Comparison of ENCODE assay signal across 18 mouse cellular contexts in the genomic region with DNA sequence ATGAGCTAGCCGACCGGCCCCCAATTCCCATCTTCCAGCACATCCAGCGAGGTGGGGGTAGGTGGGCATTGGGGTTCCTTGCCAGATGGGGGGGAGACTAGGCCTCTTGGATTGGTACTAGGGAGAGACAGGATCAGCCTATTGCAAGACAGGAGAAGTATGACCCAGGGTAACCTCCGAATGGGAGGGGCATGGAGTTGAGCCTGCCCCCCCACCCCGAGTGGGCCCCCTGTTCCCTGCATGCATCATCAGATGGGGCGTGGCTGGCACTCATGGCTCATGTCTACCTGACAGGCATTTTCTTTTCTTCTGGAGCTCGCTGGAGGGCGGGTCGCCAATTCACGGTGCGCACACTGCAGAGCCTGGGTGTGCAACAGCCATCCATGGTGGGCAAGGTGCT. TPM values are rescaled to one million over a fixed set of nuclear protein-coding genes. Genes with fewer than 3 reads are reported as not detected.
"Had no signal": no experiment of that assay in that cellular context is flagged by ENCODE, and none has a peak within 500 bp of the region (broad histone marks: within the 10 kb centered on the region; RNA-seq: fewer than 3 reads in every experiment).

No protein-coding gene starts in this region.

- H3K27ac ChIP-seq: limb, embryonic 12.5 days; liver, embryonic 12.5 days; midbrain, embryonic 10.5 days; neural tube, embryonic 15.5 days had no signal

- H3K36me3 ChIP-seq: limb, embryonic 12.5 days; liver, embryonic 12.5 days; neural tube, embryonic 15.5 days had no signal

- H3K9ac ChIP-seq: limb, embryonic 12.5 days; liver, embryonic 12.5 days; lung, embryonic 14.5 days; neural tube, embryonic 15.5 days had no signal

- H3K9me3 ChIP-seq: limb, embryonic 12.5 days; liver, embryonic 12.5 days; midbrain, embryonic 10.5 days; neural tube, embryonic 15.5 days had no signal

- DNase-seq: kidney, adult 18-20 months; kidney, postnatal 25 days; midbrain, embryonic 14.5 days; right cerebral cortex, adult 18-20 months; right cerebral cortex, postnatal 25 days; thymus, adult 18-20 months had no signal

- H3K4me3 ChIP-seq: limb, embryonic 12.5 days; liver, embryonic 12.5 days; midbrain, embryonic 10.5 days; myocyte; neural tube, embryonic 15.5 days had no signal

- H3K4me2 ChIP-seq: limb, embryonic 12.5 days; liver, embryonic 12.5 days; lung, embryonic 14.5 days; neural tube, embryonic 15.5 days had no signal

- ATAC-seq: liver, embryonic 12.5 days had no signal

RNA-seq across cellular contexts. Expression of gene Cyp2w1, which starts 1.5 kb away (rescaled TPM):
- total RNA-seq: layer of hippocampus, postnatal 25 days; left cerebral cortex, adult 8-10 months; left cerebral cortex, postnatal 25 days; megakaryocyte, adult 5-6 weeks had no signal
- polyA plus RNA-seq: kidney, embryonic 16.5 days; liver, embryonic 12.5 days; lung, embryonic 14.5 days; midbrain, embryonic 10.5 days; midbrain, embryonic 14.5 days; myocyte; neural tube, embryonic 11.5 days; neural tube, embryonic 15.5 days had no signal
